In the genomic region with DNA sequence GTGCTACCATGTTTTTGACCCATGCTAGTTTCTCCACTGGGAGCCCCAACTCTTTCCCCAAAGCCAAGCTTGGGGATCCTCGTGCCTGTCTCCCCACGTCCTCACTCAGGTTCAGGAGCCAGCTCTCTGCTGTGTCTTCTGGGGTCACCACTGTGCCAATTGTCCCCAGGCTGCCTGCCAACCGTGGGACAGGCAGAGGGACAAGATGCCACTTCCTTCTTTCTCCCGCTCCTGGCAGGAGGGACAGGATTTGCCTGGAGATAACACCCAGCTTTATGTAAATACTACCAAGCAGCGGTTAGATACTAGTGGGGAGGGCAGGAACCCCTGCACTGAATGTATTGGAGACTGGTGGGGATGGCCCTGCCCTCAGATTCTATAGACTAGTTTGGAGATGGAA, we compare ENCODE assay signal across 27 mouse cellular contexts. TPM values are rescaled to one million over a fixed set of nuclear protein-coding genes. Genes with fewer than 3 reads are reported as not detected.
A peak's percentile ranks its signal among the peaks of the same experiment; 100 is the strongest.
DNase-seq lines count a peak whose midpoint lies in the region; ATAC-seq and TF ChIP-seq lines count a peak whose summit lies in the region.
"Had no signal": no experiment of that assay in that cellular context is flagged by ENCODE, and none has a peak within 500 bp of the region (broad histone marks: within the 10 kb centered on the region; RNA-seq: fewer than 3 reads in every experiment).

No protein-coding gene starts in this region.

- H3K9me3 ChIP-seq in heart, embryonic 15.5 days (replicated peaks): no peaks in the 10 kb centered on the region
- no peaks in the 10 kb centered on the region for H3K9me3 ChIP-seq in lung, embryonic 16.5 days (ENCODE audit: control insufficient read depth, low read length)
- H3K9me3 ChIP-seq in intestine, postnatal 0 days (ENCODE audit: control insufficient read depth): no peaks in the 10 kb centered on the region
- H3K9me3 ChIP-seq in liver, postnatal 0 days (ENCODE audit: low read length): no peaks in the 10 kb centered on the region
- H3K9me3 ChIP-seq in forebrain, postnatal 0 days (ENCODE audit: low read length): no peaks in the 10 kb centered on the region
- H3K9me3 ChIP-seq: kidney, embryonic 15.5 days; midbrain, embryonic 13.5 days; stomach, embryonic 15.5 days had no signal

- TF ChIP-seq EP300 in liver, postnatal 0 days (IDR thresholded peaks at IDR 0.05; ENCODE audit: low read depth): no peak

- H3K27me3 ChIP-seq in heart, embryonic 15.5 days: no peaks in the 10 kb centered on the region
- no peaks in the 10 kb centered on the region for H3K27me3 ChIP-seq in lung, embryonic 16.5 days (ENCODE audit: control insufficient read depth, insufficient read depth, low read depth, low read length)
- H3K27me3 ChIP-seq in intestine, postnatal 0 days (replicated peaks; ENCODE audit: control insufficient read depth, insufficient read depth, low read length): no peaks in the 10 kb centered on the region
- H3K27me3 ChIP-seq in liver, postnatal 0 days (ENCODE audit: insufficient read depth, low read length): no peaks in the 10 kb centered on the region
- peaks cover 4% of the 10 kb centered on the region; the same call in 1 of the 2 replicates for H3K27me3 ChIP-seq in forebrain, postnatal 0 days (ENCODE audit: insufficient read depth, low read length)
- H3K27me3 ChIP-seq: kidney, embryonic 15.5 days; stomach, embryonic 15.5 days had no signal

- no peak overlapping the region for H3K9ac ChIP-seq in heart, embryonic 15.5 days
- 0 out of 2 replicates have a peak overlapping the region, but pooled peaks have one; percentile 9 for H3K9ac ChIP-seq in lung, embryonic 16.5 days (ENCODE audit: low read length)
- no peak overlapping the region for H3K9ac ChIP-seq in intestine, postnatal 0 days (ENCODE audit: low read depth, low read length)
- no peak overlapping the region for H3K9ac ChIP-seq in liver, postnatal 0 days (replicated peaks)
- H3K9ac ChIP-seq in forebrain, postnatal 0 days: no peak overlapping the region
- H3K9ac ChIP-seq: hindbrain, embryonic 14.5 days; kidney, embryonic 15.5 days; midbrain, embryonic 13.5 days; stomach, embryonic 15.5 days had no signal

- H3K4me2 ChIP-seq in heart, embryonic 15.5 days: no peak overlapping the region
- no peak overlapping the region for H3K4me2 ChIP-seq in lung, embryonic 16.5 days (ENCODE audit: low read depth, low read length)
- H3K4me2 ChIP-seq in intestine, postnatal 0 days (replicated peaks; ENCODE audit: low read depth): no peak overlapping the region
- no peak overlapping the region for H3K4me2 ChIP-seq in liver, postnatal 0 days (ENCODE audit: low read depth, low read length)
- H3K4me2 ChIP-seq in forebrain, postnatal 0 days (ENCODE audit: low read depth): no peak overlapping the region
- H3K4me2 ChIP-seq: hindbrain, embryonic 14.5 days; kidney, embryonic 15.5 days; midbrain, embryonic 13.5 days; stomach, embryonic 15.5 days had no signal

- peak overlapping the region; percentile 42; the same call in 1 of the 2 replicates for H3K27ac ChIP-seq in heart, embryonic 15.5 days
- peak overlapping the region; percentile 7; the same call in 1 of the 2 replicates for H3K27ac ChIP-seq in lung, embryonic 16.5 days (ENCODE audit: low read length)
- H3K27ac ChIP-seq in intestine, postnatal 0 days (ENCODE audit: low read depth, low read length): 0 out of 2 replicates have a peak overlapping the region, but pooled peaks have one; percentile 4
- peak overlapping the region; percentile 45; the same call in 1 of the 2 replicates for H3K27ac ChIP-seq in liver, postnatal 0 days (ENCODE audit: low read depth)
- H3K27ac ChIP-seq in forebrain, postnatal 0 days (ENCODE audit: low read depth, low read length): no peak overlapping the region
- H3K27ac ChIP-seq: hindbrain, embryonic 14.5 days; kidney, embryonic 15.5 days; left cerebral cortex, adult 2 months; midbrain, embryonic 13.5 days; stomach, embryonic 15.5 days had no signal

- no peak for DNase-seq in heart, postnatal 4 days
- DNase-seq in lung, postnatal 4 days: no peak
- no peak for DNase-seq in liver, postnatal 0 days
- DNase-seq in forebrain, postnatal 0 days: no peak
- DNase-seq: adrenal gland, adult 2 months; cerebellum, adult 2 months; kidney, postnatal 4 days; layer of hippocampus, adult 9-11 months; left cerebral cortex, postnatal 4 days had no signal

- ATAC-seq in heart, embryonic 15.5 days (replicated peaks; ENCODE audit: insufficient number of reproducible peaks, insufficient read depth, low FRiP score, low read depth): no peak
- no peak for ATAC-seq in lung, embryonic 16.5 days (ENCODE audit: low read depth)
- ATAC-seq in intestine, postnatal 0 days: no peak
- ATAC-seq in liver, postnatal 0 days: no peak
- ATAC-seq in forebrain, postnatal 0 days: no peak
- ATAC-seq: forebrain, embryonic 14.5 days; midbrain, embryonic 13.5 days had no signal

- TF ChIP-seq CTCF in intestine, postnatal 0 days (IDR thresholded peaks at IDR 0.05; ENCODE audit: low read depth): no peak
- TF ChIP-seq CTCF in liver, postnatal 0 days (IDR thresholded peaks at IDR 0.05; ENCODE audit: low read depth): no peak
- TF ChIP-seq CTCF in forebrain, postnatal 0 days (IDR thresholded peaks at IDR 0.05; ENCODE audit: low read depth): no peak

- WGBS in heart, embryonic 15.5 days: 58% methylated on average over 5 of the region's 5 CpGs
- WGBS in lung, embryonic 16.5 days: 48% methylated on average over 5 of the region's 5 CpGs
- WGBS in intestine, postnatal 0 days: 44% methylated on average over 5 of the region's 5 CpGs
- WGBS in liver, postnatal 0 days (ENCODE audit: insufficient replicate concordance): 49% methylated on average over 5 of the region's 5 CpGs
- WGBS in forebrain, postnatal 0 days: 69% methylated on average over 5 of the region's 5 CpGs

- H3K4me1 ChIP-seq in heart, embryonic 15.5 days (replicated peaks): peaks cover 57% of the 10 kb centered on the region
- peaks cover 14% of the 10 kb centered on the region for H3K4me1 ChIP-seq in lung, embryonic 16.5 days (replicated peaks; ENCODE audit: control insufficient read depth, insufficient read depth, low read length)
- peaks cover 15% of the 10 kb centered on the region for H3K4me1 ChIP-seq in intestine, postnatal 0 days (replicated peaks; ENCODE audit: control insufficient read depth, insufficient read depth, low read length)
- peaks cover 22% of the 10 kb centered on the region for H3K4me1 ChIP-seq in liver, postnatal 0 days (ENCODE audit: insufficient read depth)
- H3K4me1 ChIP-seq in forebrain, postnatal 0 days (ENCODE audit: insufficient read depth): peaks cover 7% of the 10 kb centered on the region; the same call in 1 of the 2 replicates

- no peak overlapping the region for H3K4me3 ChIP-seq in heart, embryonic 15.5 days
- no peak overlapping the region for H3K4me3 ChIP-seq in lung, embryonic 16.5 days (ENCODE audit: low read length)
- H3K4me3 ChIP-seq in intestine, postnatal 0 days (ENCODE audit: low read depth, low read length): no peak overlapping the region
- no peak overlapping the region for H3K4me3 ChIP-seq in liver, postnatal 0 days (ENCODE audit: low read depth, low read length)
- no peak overlapping the region for H3K4me3 ChIP-seq in forebrain, postnatal 0 days (ENCODE audit: low read depth, low read length)
- H3K4me3 ChIP-seq: erythroblast, embryonic 14.5 days; kidney, embryonic 15.5 days; left cerebral cortex, adult 2 months; midbrain, embryonic 13.5 days; myocyte; stomach, embryonic 15.5 days had no signal

- H3K36me3 ChIP-seq in heart, embryonic 15.5 days: peaks cover 58% of the 10 kb centered on the region
- peaks cover 31% of the 10 kb centered on the region for H3K36me3 ChIP-seq in lung, embryonic 16.5 days (ENCODE audit: control insufficient read depth, insufficient read depth, low read length)
- H3K36me3 ChIP-seq in intestine, postnatal 0 days (ENCODE audit: control insufficient read depth, insufficient read depth): peaks cover 57% of the 10 kb centered on the region
- H3K36me3 ChIP-seq in liver, postnatal 0 days (replicated peaks; ENCODE audit: insufficient read depth, low read length): peaks cover 73% of the 10 kb centered on the region
- H3K36me3 ChIP-seq in forebrain, postnatal 0 days (ENCODE audit: insufficient read depth): no peaks in the 10 kb centered on the region

RNA-seq across cellular contexts. Expression of a gene that starts 4.4 kb away (rescaled TPM):
- polyA plus RNA-seq in heart, embryonic 15.5 days (2015; fragmentation: Nextera tagmentation; extraction: Ambion mirVana): 0.97 and 1.5 TPM in 2 replicates
- total RNA-seq in heart, postnatal 4 days (2021): 1 to 10 TPM; 2.7 to 3.5 TPM
- polyA plus RNA-seq in lung, embryonic 16.5 days (2015; fragmentation: Nextera tagmentation; extraction: Ambion mirVana): 0.13 and 0.14 TPM in 2 replicates
- polyA plus RNA-seq in intestine, postnatal 0 days (2015; fragmentation: Nextera tagmentation; extraction: Ambion mirVana): 0.29 and 0.37 TPM in 2 replicates
- 0.33 and 0.48 TPM in 2 replicates for polyA plus RNA-seq in liver, postnatal 0 days (2015; fragmentation: Nextera tagmentation; extraction: Ambion mirVana)
- total RNA-seq in forebrain, postnatal 0 days (2014; rRNA removed): 1.5 and 2.0 TPM in 2 replicates
- 0.52 and 1.1 TPM in 2 replicates for polyA plus RNA-seq in forebrain, postnatal 0 days (2015; fragmentation: Nextera tagmentation; extraction: Ambion mirVana)
- polyA plus RNA-seq: embryonic facial prominence, embryonic 11.5 days; intestine, embryonic 14.5 days; urinary bladder, adult 2 months had no signal

RNA-seq across cellular contexts. Expression of a gene that starts 4.4 kb away (rescaled TPM):
- 84.6 and 105 TPM in 2 replicates for polyA plus RNA-seq in heart, embryonic 15.5 days (2015; fragmentation: Nextera tagmentation; extraction: Ambion mirVana)
- total RNA-seq in heart, postnatal 4 days (2021): 10 to 100 TPM; 81.2 to 85.1 TPM
- 79.5 and 87.7 TPM in 2 replicates for polyA plus RNA-seq in lung, embryonic 16.5 days (2015; fragmentation: Nextera tagmentation; extraction: Ambion mirVana)
- polyA plus RNA-seq in intestine, postnatal 0 days (2015; fragmentation: Nextera tagmentation; extraction: Ambion mirVana): 116 and 129 TPM in 2 replicates
- 60.6 and 62.2 TPM in 2 replicates for polyA plus RNA-seq in liver, postnatal 0 days (2015; fragmentation: Nextera tagmentation; extraction: Ambion mirVana)
- total RNA-seq in forebrain, postnatal 0 days (2014; rRNA removed): 11.8 and 16.9 TPM in 2 replicates
- polyA plus RNA-seq in forebrain, postnatal 0 days (2015; fragmentation: Nextera tagmentation; extraction: Ambion mirVana): 14.4 and 15.7 TPM in 2 replicates

RNA-seq across cellular contexts. Expression of a gene that starts 11.9 kb away (rescaled TPM):
- polyA plus RNA-seq in heart, embryonic 15.5 days (2015; fragmentation: Nextera tagmentation; extraction: Ambion mirVana): 15.1 and 16.6 TPM in 2 replicates
- total RNA-seq in heart, postnatal 4 days (2021): 10 to 100 TPM; 15.3 to 15.5 TPM
- polyA plus RNA-seq in lung, embryonic 16.5 days (2015; fragmentation: Nextera tagmentation; extraction: Ambion mirVana): 4.9 and 5.4 TPM in 2 replicates
- 7.0 and 9.2 TPM in 2 replicates for polyA plus RNA-seq in intestine, postnatal 0 days (2015; fragmentation: Nextera tagmentation; extraction: Ambion mirVana)
- 32.9 and 34.4 TPM in 2 replicates for polyA plus RNA-seq in liver, postnatal 0 days (2015; fragmentation: Nextera tagmentation; extraction: Ambion mirVana)
- total RNA-seq in forebrain, postnatal 0 days (2014; rRNA removed): 3.6 and 3.8 TPM in 2 replicates
- polyA plus RNA-seq in forebrain, postnatal 0 days (2015; fragmentation: Nextera tagmentation; extraction: Ambion mirVana): 7.4 and 8.8 TPM in 2 replicates

RNA-seq across cellular contexts. Expression of a gene that starts 12.0 kb away (rescaled TPM):
- 92.9 and 102 TPM in 2 replicates for polyA plus RNA-seq in heart, embryonic 15.5 days (2015; fragmentation: Nextera tagmentation; extraction: Ambion mirVana)
- total RNA-seq in heart, postnatal 4 days (2021): 10 to 100 TPM; 93.1 to 99.2 TPM
- 130 and 131 TPM in 2 replicates for polyA plus RNA-seq in lung, embryonic 16.5 days (2015; fragmentation: Nextera tagmentation; extraction: Ambion mirVana)
- polyA plus RNA-seq in intestine, postnatal 0 days (2015; fragmentation: Nextera tagmentation; extraction: Ambion mirVana): 36.3 and 44.8 TPM in 2 replicates
- 96.8 and 101 TPM in 2 replicates for polyA plus RNA-seq in liver, postnatal 0 days (2015; fragmentation: Nextera tagmentation; extraction: Ambion mirVana)
- 10.3 and 29.8 TPM in 2 replicates for total RNA-seq in forebrain, postnatal 0 days (2014; rRNA removed)
- 11.1 and 12.2 TPM in 2 replicates for polyA plus RNA-seq in forebrain, postnatal 0 days (2015; fragmentation: Nextera tagmentation; extraction: Ambion mirVana)

RNA-seq across cellular contexts. Expression of a gene that starts 16.4 kb away (rescaled TPM):
- 0.34 and 0.65 TPM in 2 replicates for polyA plus RNA-seq in heart, embryonic 15.5 days (2015; fragmentation: Nextera tagmentation; extraction: Ambion mirVana)
- total RNA-seq in heart, postnatal 4 days (2021): not detected
- 0.14 and 1.4 TPM in 2 replicates for polyA plus RNA-seq in lung, embryonic 16.5 days (2015; fragmentation: Nextera tagmentation; extraction: Ambion mirVana)
- not detected in 2 replicates for polyA plus RNA-seq in intestine, postnatal 0 days (2015; fragmentation: Nextera tagmentation; extraction: Ambion mirVana)
- polyA plus RNA-seq in liver, postnatal 0 days (2015; fragmentation: Nextera tagmentation; extraction: Ambion mirVana): 32.7 and 33.8 TPM in 2 replicates
- total RNA-seq in forebrain, postnatal 0 days (2014; rRNA removed): not detected in 2 replicates
- not detected in 2 replicates for polyA plus RNA-seq in forebrain, postnatal 0 days (2015; fragmentation: Nextera tagmentation; extraction: Ambion mirVana)
- total RNA-seq: adrenal gland, adult 2 months; gastrocnemius, postnatal 4 days; left cerebral cortex, adult 2 months; left cerebral cortex, postnatal 4 days; liver, adult 2 months had no signal
- polyA plus RNA-seq: adrenal gland, adult 2 months; C2C12; cerebellum, adult 2 months; forebrain, embryonic 14.5 days; liver, adult 2 months; midbrain, embryonic 13.5 days; myocyte; neural tube, embryonic 14.5 days; urinary bladder, adult 2 months had no signal
